Mouse (Mus musculus) urinary bladder, postnatal 36 days (tissue): ENCODE measurements around the gene Fchsd2.

ENCODE experiments used
- DNase-seq, 2 experiments: peaks; one replicate each; pipeline ENCODE4 v3.0.0; 2022; ENCODE audit warnings: low spot score in 2 of 2, mixed read lengths in 1 of 2

Gene Fchsd2

GRCm38 (mm10) chr7:101290401-101290800 lies 197.7 kb downstream of the Fchsd2 start:
- no peak for DNase-seq

- no peak for DNase-seq
These were observed 198.5 kb downstream of the Fchsd2 start for GRCm38 (mm10) chr7:101291211-101291610.

- DNase-seq, result no peak
These were observed 199.0 kb downstream of the Fchsd2 start for GRCm38 (mm10) chr7:101291641-101292040.

GRCm38 (mm10) chr7:101292086-101292485 lies 199.4 kb downstream of the Fchsd2 start:
- no peak for DNase-seq

- DNase-seq, result no peak
These were observed 200.0 kb downstream of the Fchsd2 start for GRCm38 (mm10) chr7:101292696-101293095.

- no peak for DNase-seq
These were observed 200.5 kb downstream of the Fchsd2 start for GRCm38 (mm10) chr7:101293138-101293537.

- DNase-seq, result no peak
These were observed 200.9 kb downstream of the Fchsd2 start for GRCm38 (mm10) chr7:101293611-101294010.

GRCm38 (mm10) chr7:101295438-101295837 lies 202.8 kb downstream of the Fchsd2 start:
- DNase-seq, result no peak

- DNase-seq, result peak; percentile 45 to 76
These were observed 203.8 kb downstream of the Fchsd2 start for GRCm38 (mm10) chr7:101296252-101297022.

GRCm38 (mm10) chr7:101297023-101297405 lies 204.4 kb downstream of the Fchsd2 start:
- DNase-seq, result no peak

- DNase-seq, result no peak
These were observed 205.7 kb downstream of the Fchsd2 start for GRCm38 (mm10) chr7:101298375-101298774.

- DNase-seq, result no peak
These were observed 208.8 kb downstream of the Fchsd2 start for GRCm38 (mm10) chr7:101301361-101301880.

GRCm38 (mm10) chr7:101301881-101302456 lies 209.3 kb downstream of the Fchsd2 start, which contains the start of gene Atg16l2:
Gene Atg16l2, minus strand, starts transcription at chr7:101302251.
- peak; percentile 91 to 93 for DNase-seq

GRCm38 (mm10) chr7:101302691-101303090 lies 210.0 kb downstream of the Fchsd2 start:
- no peak for DNase-seq

GRCm38 (mm10) chr7:101306841-101307240 lies 214.2 kb downstream of the Fchsd2 start:
- DNase-seq, result no peak

- DNase-seq, result no peak
These were observed 217.3 kb downstream of the Fchsd2 start for GRCm38 (mm10) chr7:101309985-101310326.

- peak; percentile 95 to 96 for DNase-seq
These were observed 217.8 kb downstream of the Fchsd2 start for GRCm38 (mm10) chr7:101310327-101311028.

GRCm38 (mm10) chr7:101311061-101311460 lies 218.4 kb downstream of the Fchsd2 start:
- no peak for DNase-seq

GRCm38 (mm10) chr7:101313033-101313432 lies 220.4 kb downstream of the Fchsd2 start:
- DNase-seq, result no peak

GRCm38 (mm10) chr7:101314396-101314795 lies 221.7 kb downstream of the Fchsd2 start:
- DNase-seq, result no peak

- DNase-seq, result no peak
These were observed 223.0 kb downstream of the Fchsd2 start for GRCm38 (mm10) chr7:101315699-101316098.

GRCm38 (mm10) chr7:101316591-101317001 lies 223.9 kb downstream of the Fchsd2 start:
- no peak for DNase-seq
